Mouse (Mus musculus) ES-E14 (cell line): ENCODE data around the gene Fads1.

Experiments used
- CHD2 ChIP-seq: IDR thresholded peaks from 2 replicates; pipeline ENCODE4 v1.6.1; 2014; ENCODE audit warnings: mild to moderate bottlenecking, low read depth, low read length, inconsistent platforms
- HCFC1 ChIP-seq: IDR thresholded peaks from 2 replicates; pipeline ENCODE4 v1.6.1; 2012; ENCODE audit warnings: low read length, inconsistent platforms, borderline replicate concordance; ENCODE audit not compliant: insufficient read depth
- MAFK ChIP-seq: IDR thresholded peaks from 2 replicates; pipeline ENCODE4 v1.6.1; 2014; ENCODE audit warnings: mild to moderate bottlenecking, low read depth, low read length, inconsistent platforms; ENCODE audit not compliant: insufficient read depth
- ZC3H11A ChIP-seq: IDR thresholded peaks from 2 replicates; pipeline ENCODE4 v1.6.1; 2012; ENCODE audit warnings: low read depth, mild to moderate bottlenecking, inconsistent platforms, low read length, borderline replicate concordance
- ZNF384 ChIP-seq: IDR thresholded peaks from 2 replicates; pipeline ENCODE4 v1.6.1; 2012; ENCODE audit warnings: low read depth, low read length, inconsistent platforms

- no peak for TF ChIP-seq ZC3H11A
- no peak for TF ChIP-seq ZNF384
- TF ChIP-seq HCFC1: no peak
- no peak for TF ChIP-seq MAFK
- no peak for TF ChIP-seq CHD2
Measured at GRCm38 (mm10) chr19:10182670-10183298, at the start of gene Fads1.
